Mouse (Mus musculus) intestine, postnatal 0 days (tissue): Measurements from ENCODE around the gene Rai1. TPM values are rescaled to one million over a fixed set of nuclear protein-coding genes. Genes with fewer than 3 reads are reported as not detected.
A peak's percentile ranks its signal among the peaks of the same experiment; 100 is the strongest.

Source experiments
- ATAC-seq: fragments of 200-750 bp; cut with Nextera tagmentation; 2 replicates; pipeline ENCODE4 v1.8.0; 2017; ENCODE audit warnings: mild to moderate bottlenecking, moderate TSS enrichment, moderate library complexity
- H3K27ac ChIP-seq: fragments of 300-500 bp; sonication (generic); 2 replicates; pipeline ENCODE4 v1.5.1; 2014; ENCODE audit warnings: mild to moderate bottlenecking, low read depth, low read length, moderate library complexity
- H3K27me3 ChIP-seq: fragments of 300-500 bp; sonication (generic); replicated peaks from 2 replicates; pipeline ENCODE4 v1.6.1; 2014; ENCODE audit warnings: low read length, mixed read lengths; ENCODE audit not compliant: control insufficient read depth, insufficient read depth
- H3K36me3 ChIP-seq: fragments of 300-500 bp; sonication (generic); 2 replicates; pipeline ENCODE4 v1.6.1; 2014; ENCODE audit warnings: mild to moderate bottlenecking, moderate library complexity; ENCODE audit not compliant: control insufficient read depth, insufficient read depth
- H3K4me1 ChIP-seq: fragments of 300-500 bp; sonication (generic); replicated peaks from 2 replicates; pipeline ENCODE4 v1.6.1; 2014; ENCODE audit warnings: antibody characterized with exemption, low read length, mixed read lengths; ENCODE audit not compliant: control insufficient read depth, insufficient read depth
- H3K4me2 ChIP-seq: fragments of 300-500 bp; sonication (generic); replicated peaks from 2 replicates; pipeline ENCODE4 v1.6.1; 2014; ENCODE audit warnings: low read depth, mild to moderate bottlenecking, moderate library complexity
- H3K4me3 ChIP-seq: fragments of 300-500 bp; sonication (generic); 2 replicates; pipeline ENCODE4 v1.5.1; 2014; ENCODE audit warnings: low read depth, low read length
- H3K9ac ChIP-seq: fragments of 300-500 bp; sonication (generic); 2 replicates; pipeline ENCODE4 v1.6.1; 2014; ENCODE audit warnings: mild to moderate bottlenecking, low read depth, low read length
- H3K9me3 ChIP-seq: fragments of 300-500 bp; sonication (generic); 2 replicates; pipeline ENCODE4 v1.6.1; 2016; ENCODE audit warnings: mixed run types; ENCODE audit not compliant: control insufficient read depth
- CTCF ChIP-seq: sonication (generic); IDR thresholded peaks from 2 replicates; pipeline ENCODE4 v1.5.1; 2016; ENCODE audit warnings: low read depth, mild to moderate bottlenecking, control low read depth, antibody characterized with exemption, moderate library complexity
- WGBS: fragments of 180-500 bp; shearing (Covaris S2); extraction: QIAGEN DNeasy Blood & Tissue Kit; methylation state at CpG from one replicate; pipeline ENCODE4 v1.1.7; 2014; 5-methylcytosine and 5-hydroxymethylcytosine counted together
- polyA plus RNA-seq: library from polyadenylated mRNA; unstranded; fragments of >200 nt; fragmentation: Nextera tagmentation; extraction: Ambion mirVana; gene quantifications from 2 replicates; pipeline ENCODE4 v1.2.1, GENCODE M21; 2015

Rai1 gene
- polyA plus RNA-seq, 1 experiment from 2014 or later: 10.1 TPM

DNA sequence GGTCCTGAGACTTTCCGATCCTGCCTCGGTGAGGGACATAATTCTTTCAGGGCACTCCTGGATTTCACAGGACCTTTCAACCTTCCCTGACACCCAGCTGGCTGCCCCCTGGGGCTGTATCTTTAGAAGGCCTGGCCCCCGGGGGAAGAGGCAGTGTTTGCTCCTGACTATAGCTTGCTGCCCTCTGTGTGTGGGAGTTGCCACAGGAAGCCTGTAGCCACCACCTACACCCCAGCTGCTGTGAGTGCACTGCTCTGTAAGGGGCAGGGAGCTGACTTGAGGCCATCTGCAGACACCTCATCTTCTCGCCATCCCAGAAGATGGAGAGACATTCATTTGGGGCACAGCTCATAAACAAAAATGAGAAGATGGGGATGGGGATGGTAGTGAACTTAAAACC is 127.1 kb downstream of the Rai1 start:
- no peak for TF ChIP-seq CTCF
- Histone ChIP-seq H3K27me3 (no peaks in the 10 kb centered on the region), H3K36me3 (peaks cover 24% of the 10 kb centered on the region; the same call in 1 of the 2 replicates), H3K4me1 (peaks cover 7% of the 10 kb centered on the region), H3K9me3 (no peaks in the 10 kb centered on the region), H3K4me2 (no peak overlapping the region), H3K9ac (no peak overlapping the region), H3K4me3 (no peak overlapping the region), H3K27ac (no peak overlapping the region)
- 65% methylated on average over 4 of the region's 4 CpGs for WGBS
- ATAC-seq: no peak

DNA sequence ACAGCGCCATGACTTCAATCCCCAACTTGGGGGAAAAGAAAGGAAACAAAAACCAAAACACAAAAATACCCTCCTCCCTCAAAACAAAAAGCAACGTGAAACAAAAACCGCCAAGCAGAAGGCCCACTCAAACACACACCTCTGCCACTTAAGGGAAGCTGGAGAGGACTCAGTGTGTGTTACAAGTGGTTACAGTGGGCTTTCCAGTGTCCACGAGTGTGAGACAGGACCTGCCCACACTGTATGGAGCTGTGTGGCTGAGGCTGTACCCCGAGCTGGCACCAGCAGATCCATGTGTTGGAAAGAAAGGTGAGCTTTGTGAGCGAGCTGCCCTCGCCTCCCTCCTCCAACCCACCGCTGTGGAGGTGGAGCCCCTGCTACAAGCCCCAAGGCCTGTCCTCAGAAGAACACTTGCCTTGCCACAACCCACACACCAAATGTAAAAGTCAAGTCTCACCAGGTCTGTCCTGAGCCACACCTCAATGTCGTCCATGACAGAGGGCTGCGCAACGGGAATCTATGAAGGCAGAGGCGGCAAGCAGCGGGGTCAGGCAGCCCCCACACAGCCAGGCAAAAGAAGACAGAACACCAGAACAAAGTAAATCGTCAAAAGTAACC is 127.7 kb downstream of the Rai1 start:
- Histone ChIP-seq H3K27ac (no peak overlapping the region), H3K36me3 (peaks cover 19% of the 10 kb centered on the region; the same call in 1 of the 2 replicates), H3K9me3 (no peaks in the 10 kb centered on the region), H3K4me1 (peaks cover 7% of the 10 kb centered on the region), H3K27me3 (no peaks in the 10 kb centered on the region), H3K4me2 (no peak overlapping the region), H3K9ac (no peak overlapping the region), H3K4me3 (no peak overlapping the region)
- 84% methylated on average over 14 of the region's 14 CpGs for WGBS
- no peak for TF ChIP-seq CTCF
- ATAC-seq: no peak

GRCm38 (mm10) chr11:60233235-60233634 is 128.4 kb downstream of the Rai1 start:
- Histone ChIP-seq H3K27me3 (no peaks in the 10 kb centered on the region), H3K4me1 (peaks cover 7% of the 10 kb centered on the region), H3K36me3 (peaks cover 20% of the 10 kb centered on the region; the same call in 1 of the 2 replicates), H3K4me3 (no peak overlapping the region), H3K27ac (peak overlapping the region; percentile 15; the same call in 1 of the 2 replicates), H3K4me2 (no peak overlapping the region), H3K9me3 (no peaks in the 10 kb centered on the region), H3K9ac (no peak overlapping the region)
- no peak for TF ChIP-seq CTCF
- WGBS: 71% methylated on average over 8 of the region's 8 CpGs
- ATAC-seq: no peak

- no peaks in the 10 kb centered on the region for H3K27me3 ChIP-seq
- H3K27ac ChIP-seq: no peak overlapping the region
- no peak overlapping the region for H3K4me3 ChIP-seq
- no peaks in the 10 kb centered on the region for H3K4me1 ChIP-seq
- no peak for TF ChIP-seq CTCF
- no peak overlapping the region for H3K4me2 ChIP-seq
- ATAC-seq: peak; percentile 32
- WGBS: 45% methylated on average over 5 of the region's 5 CpGs
- peaks cover 17% of the 10 kb centered on the region; the same call in 1 of the 2 replicates for H3K36me3 ChIP-seq
- no peak overlapping the region for H3K9ac ChIP-seq
- H3K9me3 ChIP-seq: no peaks in the 10 kb centered on the region
Measured at GRCm38 (mm10) chr11:60235351-60235750, 130.5 kb downstream of the Rai1 start.

- Histone ChIP-seq H3K9ac (no peak overlapping the region), H3K4me1 (no peaks in the 10 kb centered on the region), H3K4me3 (no peak overlapping the region), H3K4me2 (no peak overlapping the region), H3K9me3 (no peaks in the 10 kb centered on the region), H3K27me3 (no peaks in the 10 kb centered on the region), H3K27ac (peak overlapping the region; percentile 72), H3K36me3 (peaks cover 54% of the 10 kb centered on the region)
- peak; percentile 72 for ATAC-seq
- TF ChIP-seq CTCF: no peak
- WGBS: 51% methylated on average over 4 of the region's 4 CpGs
Measured at GRCm38 (mm10) chr11:60240509-60240908, 135.7 kb downstream of the Rai1 start.

GRCm38 (mm10) chr11:60244503-60245143 is 139.8 kb downstream of the Rai1 start:
- Histone ChIP-seq H3K4me2 (no peak overlapping the region), H3K9ac (peak overlapping the region; percentile 22; the same call in 1 of the 2 replicates), H3K9me3 (no peaks in the 10 kb centered on the region), H3K27ac (peak overlapping the region; percentile 94), H3K27me3 (no peaks in the 10 kb centered on the region), H3K4me3 (no peak overlapping the region), H3K36me3 (peaks cover 52% of the 10 kb centered on the region), H3K4me1 (peaks cover 4% of the 10 kb centered on the region; the same call in 1 of the 2 replicates)
- ATAC-seq: peak; percentile 86
- 52% methylated on average over 11 of the region's 11 CpGs for WGBS
- no peak for TF ChIP-seq CTCF
